Mouse (Mus musculus) CH12.LX (cell line): ENCODE measurements around the gene Hsd3b5. TPM values are rescaled to one million over a fixed set of nuclear protein-coding genes. Genes with fewer than 3 reads are reported as not detected.
"Not testable (repeated sequence)": the region's sequence is repeated elsewhere in the genome, so short reads cannot be mapped to it uniquely, and the experiment has no call there.

Source experiments
- DNase-seq: peaks from one replicate; pipeline ENCODE4 v3.0.0-alpha.2; 2013; ENCODE audit errors: extremely low read depth
- H3K27ac ChIP-seq: 2 replicates; pipeline ENCODE4 v1.5.1; 2012; ENCODE audit warnings: low read depth, mild to moderate bottlenecking, control low read depth, moderate library complexity; ENCODE audit not compliant: insufficient read depth
- H3K27me3 ChIP-seq: replicated peaks from 2 replicates; pipeline ENCODE3; 2012; ENCODE audit warnings: inconsistent platforms
- H3K36me3 ChIP-seq, 2 experiments: replicated peaks in 1 of 2; 2 replicates each; pipeline versions ENCODE3 to v1.6.1; 2012; ENCODE audit warnings: inconsistent platforms in 1 of 2, low read length in 1 of 2, mild to moderate bottlenecking in 1 of 2, mixed read lengths in 1 of 2, moderate library complexity in 1 of 2; ENCODE audit not compliant: control insufficient read depth in 1 of 2, insufficient read depth in 1 of 2
- H3K4me1 ChIP-seq, 2 experiments: 2 replicates each; pipeline ENCODE4 v1.6.1; 2012; ENCODE audit warnings: inconsistent platforms in 1 of 2, moderate library complexity in 1 of 2; ENCODE audit not compliant: insufficient read depth in 2 of 2, control insufficient read depth in 1 of 2
- H3K4me2 ChIP-seq: 2 replicates; pipeline ENCODE4 v1.6.1; 2012; ENCODE audit warnings: low read depth, mild to moderate bottlenecking, control low read depth; ENCODE audit not compliant: poor library complexity, insufficient read depth, severe bottlenecking
- H3K4me3 ChIP-seq, 3 experiments: fragments of 150-350 bp in 1 of 3; sonication (generic) in 1 of 3; replicated peaks in 1 of 3; 2 replicates each; pipeline versions ENCODE3 to v1.5.1; 2011 to 2012; ENCODE audit warnings: low read depth in 2 of 3, low read length in 2 of 3, mild to moderate bottlenecking in 2 of 3, moderate library complexity in 2 of 3, control low read depth in 1 of 3, improper control_type of control experiment in 1 of 3, inconsistent platforms in 1 of 3, mixed read lengths in 1 of 3; ENCODE audit not compliant: poor library complexity in 1 of 3
- H3K79me2 ChIP-seq: replicated peaks from 2 replicates; pipeline ENCODE4 v1.6.1; 2012; ENCODE audit warnings: mild to moderate bottlenecking, moderate library complexity; ENCODE audit not compliant: control insufficient read depth, poor library complexity, insufficient read depth, severe bottlenecking; ENCODE audit errors: extremely low read depth
- H3K9ac ChIP-seq: 2 replicates; pipeline ENCODE4 v1.6.1; 2012; ENCODE audit warnings: low read depth, mild to moderate bottlenecking, control low read depth, moderate library complexity; ENCODE audit not compliant: insufficient read depth
- H3K9me3 ChIP-seq: replicated peaks from 2 replicates; pipeline ENCODE3; 2012; ENCODE audit warnings: low read length, inconsistent platforms, mixed read lengths
- dilution Hi-C: fragments of 300-500 bp; cut with MboI; formaldehyde crosslinking; loops from 2 replicates; pipeline ENCODE4 v1.14.3; 2020; ENCODE audit warnings: low sequenced_read_pairs; ENCODE audit not compliant: extremely low pct_unique_long_range_greater_than_20kb, extremely low pct_ligation_motif_present
- in situ Hi-C: fragments of 300-500 bp; cut with MboI; formaldehyde crosslinking; loops from 3 replicates; pipeline ENCODE4 v1.14.3; 2019; ENCODE audit warnings: low sequenced_read_pairs, low pct_ligation_motif_present, low pct_unique_long_range_greater_than_20kb, mixed read lengths
- polyA plus RNA-seq: library from polyadenylated mRNA; unstranded; fragments of >175 nt; gene quantifications from 2 replicates; pipeline ENCODE4 v1.2.1, GENCODE M21; 2012; ENCODE audit warnings: low read depth; ENCODE audit not compliant: insufficient read length
- total RNA-seq, 2 experiments: library from RNA; depleted of rRNA; stranded (reverse); fragments of 300-350 nt in 1 of 2; fragments of >200 nt in 1 of 2; gene quantifications; 2 replicates each; pipeline ENCODE4 v1.2.3; 2012 to 2014

The Hsd3b5 gene
- total and polyA plus RNA-seq, 3 experiments, result not detected

GRCm38 (mm10) chr3:98581024-98581423 is 49.0 kb downstream of the Hsd3b5 start:
- H3K36me3 ChIP-seq, H3K9ac ChIP-seq, H3K4me1 ChIP-seq, H3K9me3 ChIP-seq, H3K79me2 ChIP-seq, H3K27me3 ChIP-seq, in situ Hi-C loops, dilution Hi-C loops, H3K4me2 ChIP-seq, H3K4me3 ChIP-seq, DNase-seq, H3K27ac ChIP-seq: not testable (repeated sequence)

Other genes with a start within 250 kb of the Hsd3b5 start
- gene Zfp697, start 247.8 kb downstream of the Hsd3b5 start, total RNA-seq (2012; rRNA removed), result 0.04 TPM in 1 of 2 replicates, not detected in the other
- gene Zfp697, start 247.8 kb downstream of the Hsd3b5 start, total RNA-seq (2014; rRNA removed), result not detected in 2 replicates
- not detected in 2 replicates for gene Zfp697, start 247.8 kb downstream of the Hsd3b5 start, polyA plus RNA-seq
- not detected in 2 replicates for gene Gm4450, start 173.1 kb downstream of the Hsd3b5 start, total RNA-seq (2012; rRNA removed)
- not detected in 2 replicates for gene Gm4450, start 173.1 kb downstream of the Hsd3b5 start, total RNA-seq (2014; rRNA removed)
- not detected in 2 replicates for gene Gm4450, start 173.1 kb downstream of the Hsd3b5 start, polyA plus RNA-seq
- gene Hsd3b4, start 119.7 kb downstream of the Hsd3b5 start, total RNA-seq (2012; rRNA removed), result not detected in 2 replicates
- not detected in 2 replicates for gene Hsd3b4, start 119.7 kb downstream of the Hsd3b5 start, total RNA-seq (2014; rRNA removed)
- not detected in 2 replicates for gene Hsd3b4, start 119.7 kb downstream of the Hsd3b5 start, polyA plus RNA-seq
- gene Gm10681, start 41.4 kb downstream of the Hsd3b5 start, total RNA-seq (2012; rRNA removed), result not detected in 2 replicates
- gene Gm10681, start 41.4 kb downstream of the Hsd3b5 start, total RNA-seq (2014; rRNA removed), result not detected in 2 replicates
- gene Gm10681, start 41.4 kb downstream of the Hsd3b5 start, polyA plus RNA-seq, result not detected in 2 replicates
- not detected in 2 replicates for gene Hsd3b2, start 94.3 kb upstream of the Hsd3b5 start, total RNA-seq (2012; rRNA removed)
- not detected in 2 replicates for gene Hsd3b2, start 94.3 kb upstream of the Hsd3b5 start, total RNA-seq (2014; rRNA removed)
- not detected in 2 replicates for gene Hsd3b2, start 94.3 kb upstream of the Hsd3b5 start, polyA plus RNA-seq
- not detected in 2 replicates for gene Hsd3b3, start 132.9 kb upstream of the Hsd3b5 start, total RNA-seq (2012; rRNA removed)
- gene Hsd3b3, start 132.9 kb upstream of the Hsd3b5 start, total RNA-seq (2014; rRNA removed), result not detected in 2 replicates
- not detected in 2 replicates for gene Hsd3b3, start 132.9 kb upstream of the Hsd3b5 start, polyA plus RNA-seq
- not detected in 2 replicates for gene Hsd3b6, start 184.2 kb upstream of the Hsd3b5 start, total RNA-seq (2012; rRNA removed)
- not detected in 2 replicates for gene Hsd3b6, start 184.2 kb upstream of the Hsd3b5 start, total RNA-seq (2014; rRNA removed)
- not detected in 2 replicates for gene Hsd3b6, start 184.2 kb upstream of the Hsd3b5 start, polyA plus RNA-seq
- gene Hsd3b1, start 229.5 kb upstream of the Hsd3b5 start, total RNA-seq (2012; rRNA removed), result not detected in 2 replicates
- not detected in 2 replicates for gene Hsd3b1, start 229.5 kb upstream of the Hsd3b5 start, total RNA-seq (2014; rRNA removed)
- not detected in 2 replicates for gene Hsd3b1, start 229.5 kb upstream of the Hsd3b5 start, polyA plus RNA-seq